Mouse (Mus musculus) myocyte (in vitro differentiated cells): Measurements from ENCODE around the gene Fbf1. TPM values are rescaled to one million over a fixed set of nuclear protein-coding genes. Genes with fewer than 3 reads are reported as not detected.
A peak's percentile ranks its signal among the peaks of the same experiment; 100 is the strongest.

Experiments used
- H3K27me3 ChIP-seq: one replicate; pipeline ENCODE4 v1.6.1; 2011; ENCODE audit not compliant: control insufficient read depth, insufficient read depth, insufficient read length
- H3K36me3 ChIP-seq: one replicate; pipeline ENCODE4 v1.6.1; 2011; ENCODE audit not compliant: control insufficient read depth, insufficient read depth
- H3K4me2 ChIP-seq: one replicate; pipeline ENCODE4 v1.6.1; 2011; ENCODE audit warnings: low read depth, control low read depth
- H3K4me3 ChIP-seq: one replicate; pipeline ENCODE4 v1.5.1; 2011; ENCODE audit warnings: mild to moderate bottlenecking, control low read depth, moderate library complexity
- H3K79me2 ChIP-seq: one replicate; pipeline ENCODE4 v1.6.1; 2011; ENCODE audit not compliant: control insufficient read depth, insufficient read depth
- H3ac ChIP-seq: one replicate; pipeline ENCODE4 v1.6.1; 2011; ENCODE audit not compliant: control insufficient read depth, insufficient read length
- CEBPB ChIP-seq: IDR thresholded peaks from 2 replicates; pipeline ENCODE4 v1.6.1; 2011; ENCODE audit warnings: mild to moderate bottlenecking, moderate library complexity; ENCODE audit not compliant: poor library complexity, insufficient read depth, severe bottlenecking
- E2F4 ChIP-seq: IDR thresholded peaks from one replicate; pipeline ENCODE4 v1.6.1; 2011; ENCODE audit warnings: mild to moderate bottlenecking, control low read depth, moderate library complexity; ENCODE audit not compliant: insufficient read depth
- MAX ChIP-seq: IDR thresholded peaks from one replicate; pipeline ENCODE4 v1.6.1; 2011; ENCODE audit warnings: low read depth, mild to moderate bottlenecking, control low read depth
- MYOD1 ChIP-seq, 3 experiments: IDR thresholded peaks; one replicate each; pipeline ENCODE4 v1.6.1; 2011; ENCODE audit warnings: control low read depth in 2 of 3, low read depth in 2 of 3, mild to moderate bottlenecking in 2 of 3, moderate library complexity in 1 of 3; ENCODE audit not compliant: insufficient read length in 2 of 3, control insufficient read depth in 1 of 3
- MYOG ChIP-seq, 3 experiments: IDR thresholded peaks; one replicate each; pipeline ENCODE4 v1.6.1; 2011; ENCODE audit warnings: control low read depth in 2 of 3, low read depth in 2 of 3, mild to moderate bottlenecking in 2 of 3; ENCODE audit not compliant: insufficient read length in 2 of 3, control insufficient read depth in 1 of 3, insufficient read depth in 1 of 3
- POLR2A ChIP-seq: IDR thresholded peaks from one replicate; pipeline ENCODE4 v1.6.1; 2011; ENCODE audit warnings: low read depth, mild to moderate bottlenecking, control low read depth, moderate library complexity; ENCODE audit not compliant: insufficient read length
- POLR2AphosphoS2 ChIP-seq: IDR thresholded peaks from one replicate; pipeline ENCODE4 v1.6.1; 2011; ENCODE audit warnings: low read depth, control low read depth; ENCODE audit not compliant: insufficient read length
- REST ChIP-seq: IDR thresholded peaks from one replicate; pipeline ENCODE4 v1.6.1; 2011; ENCODE audit warnings: mild to moderate bottlenecking, control low read depth, moderate library complexity; ENCODE audit not compliant: insufficient read depth, insufficient read length
- SRF ChIP-seq: IDR thresholded peaks from one replicate; pipeline ENCODE4 v1.6.1; 2011; ENCODE audit warnings: low read depth; ENCODE audit not compliant: control insufficient read depth, insufficient read length
- TCF12 ChIP-seq: IDR thresholded peaks from one replicate; pipeline ENCODE4 v1.6.1; 2011; ENCODE audit warnings: mild to moderate bottlenecking, control low read depth; ENCODE audit not compliant: poor library complexity, insufficient read depth, severe bottlenecking
- TCF3 ChIP-seq: IDR thresholded peaks from one replicate; pipeline ENCODE4 v1.6.1; 2011; ENCODE audit warnings: low read depth, control low read depth; ENCODE audit not compliant: insufficient read length
- USF1 ChIP-seq: IDR thresholded peaks from one replicate; pipeline ENCODE4 v1.6.1; 2011; ENCODE audit warnings: low read depth, mild to moderate bottlenecking, control low read depth, moderate library complexity
- polyA plus RNA-seq: library from polyadenylated mRNA; unstranded; fragments of >200 nt; fragmentation: generic; extraction: Trizol; gene quantifications from one replicate; pipeline ENCODE4 v1.2.1, GENCODE M21; 2012; ENCODE audit warnings: missing spikeins

The Fbf1 gene
- polyA plus RNA-seq, 1 experiment: 41.7 TPM

GRCm38 (mm10) chr11:116109441-116110081 is 58.4 kb downstream of the Fbf1 start:
- Histone ChIP-seq H3K79me2 (peaks cover 11% of the 10 kb centered on the region), H3K4me3 (peak overlapping the region; percentile 78), H3ac (peak overlapping the region; percentile 66), H3K36me3 (no peaks in the 10 kb centered on the region), H3K4me2 (peak overlapping the region; percentile 92), H3K27me3 (no peaks in the 10 kb centered on the region)
- TF ChIP-seq SRF (no peak), MYOD1 (IDR thresholded peaks at IDR 0.05; ENCODE audit: control insufficient read depth in 1 of 3, insufficient read length in 2 of 3, low read depth in 2 of 3) (peak in 2 of 3 experiments; percentile 41 to 73), POLR2AphosphoS2 (peak; percentile 83), MYOG (IDR thresholded peaks at IDR 0.05; ENCODE audit: control insufficient read depth in 1 of 3, insufficient read depth in 1 of 3, insufficient read length in 2 of 3, low read depth in 2 of 3) (peak in 2 of 3 experiments; percentile 53 to 84), POLR2A (peak; percentile 71), MAX (peak; percentile 53)

GRCm38 (mm10) chr11:116108464-116109137 is 59.4 kb downstream of the Fbf1 start:
- peak overlapping the region; percentile 78 for H3K4me3 ChIP-seq
- peak overlapping the region; percentile 92 for H3K4me2 ChIP-seq
- no peaks in the 10 kb centered on the region for H3K27me3 ChIP-seq
- TF ChIP-seq POLR2A: peak; percentile 89
- TF ChIP-seq USF1: peak; percentile 7
- TF ChIP-seq MYOD1 (IDR thresholded peaks at IDR 0.05; ENCODE audit: control insufficient read depth in 1 of 3, insufficient read length in 2 of 3, low read depth in 2 of 3): peak in 1 of 3 experiments; percentile 1
- TF ChIP-seq POLR2AphosphoS2: peak; percentile 95
- no peak for TF ChIP-seq CEBPB
- TF ChIP-seq MYOG (IDR thresholded peaks at IDR 0.05; ENCODE audit: control insufficient read depth in 1 of 3, insufficient read depth in 1 of 3, insufficient read length in 2 of 3, low read depth in 2 of 3): no peak
- no peaks in the 10 kb centered on the region for H3K36me3 ChIP-seq
- peak overlapping the region; percentile 66 for H3ac ChIP-seq
- H3K79me2 ChIP-seq: peaks cover 11% of the 10 kb centered on the region

GRCm38 (mm10) chr11:116107777-116108285 is 60.1 kb downstream of the Fbf1 start:
- Histone ChIP-seq H3K79me2 (peaks cover 11% of the 10 kb centered on the region), H3K4me2 (peak overlapping the region; percentile 92), H3K27me3 (no peaks in the 10 kb centered on the region), H3K36me3 (no peaks in the 10 kb centered on the region), H3K4me3 (peak overlapping the region; percentile 78), H3ac (peak overlapping the region; percentile 5)
- TF ChIP-seq POLR2AphosphoS2 (peak; percentile 53), E2F4 (no peak)

GRCm38 (mm10) chr11:116106963-116107776 is 60.8 kb downstream of the Fbf1 start:
- Histone ChIP-seq H3K4me3 (peak overlapping the region; percentile 78), H3K79me2 (peaks cover 11% of the 10 kb centered on the region), H3K4me2 (peak overlapping the region; percentile 92), H3K36me3 (no peaks in the 10 kb centered on the region), H3K27me3 (no peaks in the 10 kb centered on the region), H3ac (peak overlapping the region; percentile 5)
- TF ChIP-seq MYOD1 (IDR thresholded peaks at IDR 0.05; ENCODE audit: control insufficient read depth in 1 of 3, insufficient read length in 2 of 3, low read depth in 2 of 3): peak in 1 of 3 experiments; percentile 45
- TF ChIP-seq POLR2A: peak; percentile 47
- TF ChIP-seq REST: no peak
- no peak for TF ChIP-seq POLR2AphosphoS2

GRCm38 (mm10) chr11:116106154-116106962 is 61.6 kb downstream of the Fbf1 start:
- H3K27me3 ChIP-seq: no peaks in the 10 kb centered on the region
- H3K4me2 ChIP-seq: peak overlapping the region; percentile 92
- no peak overlapping the region for H3ac ChIP-seq
- peaks cover 11% of the 10 kb centered on the region for H3K79me2 ChIP-seq
- H3K4me3 ChIP-seq: peak overlapping the region; percentile 78
- TF ChIP-seq TCF12 (no peak), MYOG (IDR thresholded peaks at IDR 0.05; ENCODE audit: control insufficient read depth in 1 of 3, insufficient read depth in 1 of 3, insufficient read length in 2 of 3, low read depth in 2 of 3) (no peak), POLR2A (no peak), REST (no peak), MAX (no peak), MYOD1 (IDR thresholded peaks at IDR 0.05; ENCODE audit: control insufficient read depth in 1 of 3, insufficient read length in 2 of 3, low read depth in 2 of 3) (no peak), POLR2AphosphoS2 (no peak), TCF3 (no peak), CEBPB (no peak), USF1 (no peak), SRF (no peak), E2F4 (no peak)
- no peaks in the 10 kb centered on the region for H3K36me3 ChIP-seq
